Mouse (Mus musculus): Measurements from ENCODE around the gene Ppp3cb. TPM values are rescaled to one million over a fixed set of nuclear protein-coding genes. Genes with fewer than 3 reads are reported as not detected.

Gene Ppp3cb
- polyA plus RNA-seq, 1 experiment from 2014 or later = 71.9 TPM

- ATAC-seq = peak; percentile 84
- no peak within 1 kb of the TSS for H3K27ac ChIP-seq
- peaks cover 11% of the 10 kb centered on the region for H3K36me3 ChIP-seq (ENCODE audit: poor library complexity, severe bottlenecking)
- peak within 1 kb of the TSS; percentile 90 for H3K4me2 ChIP-seq
- WGBS = 2% methylated on average over 48 of the region's 48 CpGs
- H3K9ac ChIP-seq = peak within 1 kb of the TSS; percentile 65
- H3K4me3 ChIP-seq = peak within 1 kb of the TSS; percentile 69
- no peaks in the 10 kb centered on the region; the same call in 1 of the 2 replicates for H3K27me3 ChIP-seq
- no peaks in the 10 kb centered on the region for H3K9me3 ChIP-seq (replicated peaks)
- H3K4me1 ChIP-seq = 0 out of 2 replicates have a peak, but pooled peaks cover 3% of the 10 kb centered on the region
Measured at GRCm38 (mm10) chr14:20479291-20480194, 66.8 kb downstream of the Ppp3cb start, which contains the start of gene Anxa7. Anxa7 (minus strand) TSS chr14:20480133.

GRCm38 (mm10) chr14:20478801-20479200, 67.6 kb downstream of the Ppp3cb start:
- no peak overlapping the region for H3K27ac ChIP-seq
- H3K4me3 ChIP-seq = peak overlapping the region; percentile 69; the same call in 1 of the 2 replicates
- no peaks in the 10 kb centered on the region for H3K9me3 ChIP-seq (replicated peaks)
- peak overlapping the region; percentile 90 for H3K4me2 ChIP-seq
- peaks cover 4% of the 10 kb centered on the region; the same call in 1 of the 2 replicates for H3K36me3 ChIP-seq (ENCODE audit: poor library complexity, severe bottlenecking)
- ATAC-seq = no peak
- H3K4me1 ChIP-seq = 0 out of 2 replicates have a peak, but pooled peaks cover 3% of the 10 kb centered on the region
- no peaks in the 10 kb centered on the region; the same call in 1 of the 2 replicates for H3K27me3 ChIP-seq
- 33% methylated on average over 7 of the region's 7 CpGs for WGBS
- no peak overlapping the region for H3K9ac ChIP-seq

GRCm38 (mm10) chr14:20478385-20478784, 68.0 kb downstream of the Ppp3cb start:
- no peak overlapping the region for H3K4me2 ChIP-seq
- WGBS = 52% methylated on average over 3 of the region's 3 CpGs
- H3K27me3 ChIP-seq = no peaks in the 10 kb centered on the region; the same call in 1 of the 2 replicates
- no peak overlapping the region for H3K27ac ChIP-seq
- no peak for ATAC-seq
- no peak overlapping the region for H3K9ac ChIP-seq
- H3K4me1 ChIP-seq = 0 out of 2 replicates have a peak, but pooled peaks cover 3% of the 10 kb centered on the region
- no peak overlapping the region for H3K4me3 ChIP-seq
- 0 out of 2 replicates have a peak, but pooled peaks cover under 1% of the 10 kb centered on the region for H3K36me3 ChIP-seq (ENCODE audit: poor library complexity, severe bottlenecking)
- H3K9me3 ChIP-seq (replicated peaks) = no peaks in the 10 kb centered on the region

- H3K4me1 ChIP-seq = 0 out of 2 replicates have a peak, but pooled peaks cover 3% of the 10 kb centered on the region
- ATAC-seq = no peak
- H3K36me3 ChIP-seq (ENCODE audit: poor library complexity, severe bottlenecking) = no peaks in the 10 kb centered on the region
- H3K27ac ChIP-seq = no peak overlapping the region
- H3K4me2 ChIP-seq = no peak overlapping the region
- WGBS = 49% methylated on average over 4 of the region's 4 CpGs
- H3K27me3 ChIP-seq = no peaks in the 10 kb centered on the region; the same call in 1 of the 2 replicates
- H3K4me3 ChIP-seq = no peak overlapping the region
- no peaks in the 10 kb centered on the region for H3K9me3 ChIP-seq (replicated peaks)
- no peak overlapping the region for H3K9ac ChIP-seq
Measured at GRCm38 (mm10) chr14:20477261-20478025, 68.9 kb downstream of the Ppp3cb start.

GRCm38 (mm10) chr14:20460216-20460615, 86.2 kb downstream of the Ppp3cb start:
- ATAC-seq = no peak
- no peaks in the 10 kb centered on the region for H3K36me3 ChIP-seq (ENCODE audit: poor library complexity, severe bottlenecking)
- H3K27me3 ChIP-seq = no peaks in the 10 kb centered on the region
- no peak overlapping the region for H3K4me2 ChIP-seq
- H3K9me3 ChIP-seq (replicated peaks) = no peaks in the 10 kb centered on the region
- no peaks in the 10 kb centered on the region for H3K4me1 ChIP-seq
- H3K4me3 ChIP-seq = no peak overlapping the region
- WGBS = 88% methylated on average over 14 of the region's 14 CpGs
- H3K9ac ChIP-seq = no peak overlapping the region
- H3K27ac ChIP-seq = no peak overlapping the region

GRCm38 (mm10) chr14:20458378-20458777, 88.0 kb downstream of the Ppp3cb start:
- Histone ChIP-seq H3K27me3 (no peaks in the 10 kb centered on the region), H3K36me3 (ENCODE audit: poor library complexity, severe bottlenecking) (no peaks in the 10 kb centered on the region), H3K4me2 (no peak overlapping the region), H3K4me3 (no peak overlapping the region), H3K4me1 (no peaks in the 10 kb centered on the region), H3K9ac (no peak overlapping the region), H3K9me3 (replicated peaks) (no peaks in the 10 kb centered on the region), H3K27ac (no peak overlapping the region)
- no peak for ATAC-seq
- WGBS = 95% methylated on average over 9 of the region's 9 CpGs

- no peak for ATAC-seq
- H3K36me3 ChIP-seq (ENCODE audit: poor library complexity, severe bottlenecking) = no peaks in the 10 kb centered on the region
- WGBS = 95% methylated on average over 5 of the region's 5 CpGs
Measured at GRCm38 (mm10) chr14:20452929-20453328, 93.4 kb downstream of the Ppp3cb start.

GRCm38 (mm10) chr14:20451765-20452331, 94.5 kb downstream of the Ppp3cb start, which contains the start of gene Cfap70:
Cfap70 (minus strand) TSS chr14:20452226.
- Histone ChIP-seq H3K9me3 (replicated peaks) (no peaks in the 10 kb centered on the region), H3K4me3 (peak within 1 kb of the TSS; percentile 38), H3K4me1 (peaks cover 11% of the 10 kb centered on the region), H3K9ac (peak within 1 kb of the TSS; percentile 45), H3K27ac (no peak within 1 kb of the TSS; the same call in 1 of the 2 replicates), H3K36me3 (ENCODE audit: poor library complexity, severe bottlenecking) (no peaks in the 10 kb centered on the region), H3K27me3 (no peaks in the 10 kb centered on the region), H3K4me2 (peak within 1 kb of the TSS; percentile 60)
- WGBS = 2% methylated on average over 15 of the region's 15 CpGs
- ATAC-seq = peak; percentile 55

More at GRCm38 (mm10) chr14:20452929-20453328, 93.4 kb downstream of the Ppp3cb start:
- Histone ChIP-seq H3K9ac (no peak overlapping the region), H3K27me3 (no peaks in the 10 kb centered on the region), H3K4me3 (no peak overlapping the region), H3K27ac (no peak overlapping the region), H3K9me3 (replicated peaks) (no peaks in the 10 kb centered on the region), H3K4me2 (no peak overlapping the region), H3K4me1 (peaks cover 8% of the 10 kb centered on the region)

- 13% methylated on average over 2 of the region's 2 CpGs for WGBS
- ATAC-seq = peak; percentile 73; the same call in 1 of the 2 replicates
Measured at GRCm38 (mm10) chr14:20451302-20451701, 95.1 kb downstream of the Ppp3cb start.

More at GRCm38 (mm10) chr14:20451302-20451701, 95.1 kb downstream of the Ppp3cb start:
- Histone ChIP-seq H3K4me2 (peak overlapping the region; percentile 60), H3K27ac (no peak overlapping the region), H3K9me3 (replicated peaks) (no peaks in the 10 kb centered on the region), H3K9ac (peak overlapping the region; percentile 45), H3K4me3 (peak overlapping the region; percentile 38), H3K27me3 (no peaks in the 10 kb centered on the region), H3K4me1 (peaks cover 11% of the 10 kb centered on the region), H3K36me3 (ENCODE audit: poor library complexity, severe bottlenecking) (no peaks in the 10 kb centered on the region)

All from forebrain, embryonic 13.5 days (tissue).